Mouse (Mus musculus): Measurements from ENCODE around the gene Celf6. TPM values are rescaled to one million over a fixed set of nuclear protein-coding genes. Genes with fewer than 3 reads are reported as not detected.

Gene Celf6
- polyA plus RNA-seq, 1 experiment from 2014 or later: 0.34 TPM

GRCm38 (mm10) chr9:59584871-59585308 is 7.2 kb downstream of the Celf6 start:
- Histone ChIP-seq H3K4me2 (ENCODE audit: low read length) (peak overlapping the region; percentile 60), H3K9ac (ENCODE audit: low read length) (peak overlapping the region; percentile 51; the same call in 1 of the 2 replicates), H3K4me3 (ENCODE audit: control insufficient read depth in 1 of 2, insufficient read depth in 1 of 2, low read depth in 1 of 2, low read length in 2 of 2) (peak overlapping the region; percentile 11 to 24; a peak in 3 of 4 replicates), H3K27ac (replicated peaks in 1 of 2; ENCODE audit: control insufficient read depth in 1 of 2, insufficient read depth in 1 of 2, low read depth in 2 of 2, low read length in 2 of 2) (no peak overlapping the region), H3K36me3 (ENCODE audit: control insufficient read depth, insufficient read depth, low read length) (no peaks in the 10 kb centered on the region), H3K4me1 (ENCODE audit: control insufficient read depth in 2 of 2, insufficient read depth in 2 of 2, low read length in 2 of 2) (no peaks in the 10 kb centered on the region), H3K9me3 (ENCODE audit: control insufficient read depth, low read length) (no peaks in the 10 kb centered on the region), H3K27me3 (ENCODE audit: control insufficient read depth, insufficient read depth, low read length) (peaks cover 35% of the 10 kb centered on the region)
- WGBS: 4% methylated on average over 13 of the region's 13 CpGs
- no peak for ATAC-seq (ENCODE audit: insufficient number of reproducible peaks, insufficient read depth, low FRiP score, low read depth)

GRCm38 (mm10) chr9:59588252-59588651 is 10.5 kb downstream of the Celf6 start:
- WGBS: 55% methylated on average over 5 of the region's 5 CpGs

DNA sequence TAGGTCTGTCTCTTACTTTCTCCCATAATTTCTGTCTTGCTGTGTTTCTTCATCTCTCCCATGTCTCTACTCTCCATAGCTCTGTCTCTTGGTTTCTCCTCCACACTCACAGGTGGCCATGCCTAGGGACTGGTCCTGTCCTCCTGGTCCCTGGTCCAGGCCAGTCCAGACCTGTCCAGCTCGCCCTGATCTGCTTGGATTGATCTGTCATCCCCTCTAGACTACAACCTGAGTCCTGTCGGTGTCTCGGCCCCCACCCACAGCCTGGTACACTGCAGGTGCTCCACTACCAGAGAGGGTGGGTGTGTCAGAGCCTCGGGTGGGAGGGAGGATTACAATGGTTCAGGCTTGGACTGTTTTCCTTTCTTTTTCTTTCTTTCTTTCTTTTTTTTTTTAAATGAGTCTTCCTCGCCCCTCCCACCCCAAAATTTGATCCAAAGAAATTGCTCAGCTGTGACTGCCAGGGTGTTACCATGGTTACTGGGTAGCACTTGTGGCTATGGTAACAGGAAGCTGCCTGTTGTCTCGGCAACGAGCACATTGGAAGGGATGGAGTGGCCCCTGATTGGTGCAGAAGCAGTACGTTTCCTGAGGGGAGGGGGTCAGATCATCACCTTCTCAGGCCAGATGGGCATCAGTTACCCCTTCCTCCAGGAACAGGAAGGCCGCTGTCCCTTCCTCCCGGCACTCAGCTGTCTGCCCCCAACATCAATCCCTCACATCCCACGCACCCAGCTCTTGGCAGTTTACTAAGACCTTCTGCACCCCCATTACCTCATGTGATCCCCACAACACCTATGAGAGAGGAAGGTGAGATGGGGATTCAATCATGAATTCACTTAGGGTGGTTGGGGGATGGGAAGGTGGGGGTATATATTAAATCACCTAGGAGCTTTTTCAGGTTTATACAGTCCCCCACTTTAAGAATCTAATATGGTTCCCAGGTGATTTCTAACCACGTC is 11.3 kb downstream of the Celf6 start:
- Histone ChIP-seq H3K36me3 (ENCODE audit: control insufficient read depth, insufficient read depth, low read length) (no peaks in the 10 kb centered on the region), H3K9ac (ENCODE audit: low read length) (no peak overlapping the region), H3K4me2 (ENCODE audit: low read length) (no peak overlapping the region), H3K27ac (replicated peaks in 1 of 2; ENCODE audit: control insufficient read depth in 1 of 2, insufficient read depth in 1 of 2, low read depth in 2 of 2, low read length in 2 of 2) (no peak overlapping the region), H3K4me3 (ENCODE audit: control insufficient read depth in 1 of 2, insufficient read depth in 1 of 2, low read depth in 1 of 2, low read length in 2 of 2) (no peak overlapping the region), H3K4me1 (ENCODE audit: control insufficient read depth in 2 of 2, insufficient read depth in 2 of 2, low read length in 2 of 2) (no peaks in the 10 kb centered on the region), H3K9me3 (ENCODE audit: control insufficient read depth, low read length) (no peaks in the 10 kb centered on the region), H3K27me3 (ENCODE audit: control insufficient read depth, insufficient read depth, low read length) (peaks cover 26% of the 10 kb centered on the region)
- WGBS: 46% methylated on average over 12 of the region's 12 CpGs
- ATAC-seq (ENCODE audit: insufficient number of reproducible peaks, insufficient read depth, low FRiP score, low read depth): no peak

More at GRCm38 (mm10) chr9:59588252-59588651, 10.5 kb downstream of the Celf6 start:
- Histone ChIP-seq H3K4me3 (ENCODE audit: control insufficient read depth in 1 of 2, insufficient read depth in 1 of 2, low read depth in 1 of 2, low read length in 2 of 2) (no peak overlapping the region), H3K36me3 (ENCODE audit: control insufficient read depth, insufficient read depth, low read length) (no peaks in the 10 kb centered on the region), H3K27me3 (ENCODE audit: control insufficient read depth, insufficient read depth, low read length) (peaks cover 30% of the 10 kb centered on the region), H3K4me2 (ENCODE audit: low read length) (no peak overlapping the region), H3K9me3 (ENCODE audit: control insufficient read depth, low read length) (no peaks in the 10 kb centered on the region), H3K27ac (replicated peaks in 1 of 2; ENCODE audit: control insufficient read depth in 1 of 2, insufficient read depth in 1 of 2, low read depth in 2 of 2, low read length in 2 of 2) (no peak overlapping the region), H3K4me1 (ENCODE audit: control insufficient read depth in 2 of 2, insufficient read depth in 2 of 2, low read length in 2 of 2) (no peaks in the 10 kb centered on the region), H3K9ac (ENCODE audit: low read length) (no peak overlapping the region)
- ATAC-seq (ENCODE audit: insufficient number of reproducible peaks, insufficient read depth, low FRiP score, low read depth): no peak

DNA sequence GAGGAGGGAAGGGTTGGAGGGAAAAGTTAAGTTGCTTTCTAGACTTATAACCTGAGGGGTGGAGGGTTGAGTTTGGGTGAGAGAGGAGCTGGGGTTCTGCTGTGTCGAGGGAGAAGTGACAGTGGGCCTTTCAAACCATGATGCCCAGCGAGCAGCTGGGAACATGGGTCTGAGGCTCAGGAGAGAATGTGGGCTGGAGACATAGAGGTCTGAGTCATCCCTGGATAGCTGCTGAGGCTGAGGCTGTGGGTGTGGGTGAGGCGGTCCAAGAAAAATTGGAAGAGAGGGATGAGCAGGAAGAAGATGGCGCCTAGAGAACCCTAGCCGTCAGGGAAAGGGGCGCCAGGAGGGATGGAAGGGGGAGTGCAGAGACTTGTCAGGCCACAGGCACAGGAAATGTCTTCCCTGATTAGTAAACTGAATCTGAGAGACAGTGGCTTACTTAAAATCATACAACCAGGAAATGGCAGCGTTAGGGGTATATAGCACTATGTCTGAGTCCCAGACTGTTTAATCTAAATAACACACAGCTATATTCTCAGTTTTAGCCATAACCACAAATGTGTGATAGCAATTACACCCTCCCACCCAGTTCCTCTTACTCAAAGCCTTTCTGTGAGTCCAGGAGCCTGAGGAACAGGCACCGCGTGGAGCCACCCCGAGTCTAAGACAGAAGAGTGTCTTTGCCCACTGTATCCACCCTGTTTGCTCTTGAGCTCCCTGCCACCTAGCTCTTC is 12.2 kb downstream of the Celf6 start:
- no peak for ATAC-seq (ENCODE audit: insufficient number of reproducible peaks, insufficient read depth, low FRiP score, low read depth)

DNA sequence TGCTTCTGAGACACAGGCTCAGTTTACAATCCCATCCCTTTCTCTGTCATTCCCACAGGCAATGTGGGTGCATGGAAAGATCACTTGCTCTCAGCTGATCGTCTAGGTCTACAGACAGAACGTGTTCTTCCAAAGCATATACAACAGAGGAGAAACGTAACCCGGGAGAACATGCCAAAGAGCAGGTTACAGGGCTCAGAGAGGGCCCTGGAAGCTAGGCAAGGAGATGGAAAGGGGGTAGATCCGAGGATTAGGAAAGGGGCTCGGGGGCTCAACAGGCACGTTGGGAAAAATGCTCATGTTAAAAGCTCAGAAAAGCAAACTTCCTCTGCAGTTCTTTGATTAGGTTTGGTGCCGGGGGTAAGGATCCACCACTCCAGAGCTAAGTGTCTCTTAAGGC is 23.9 kb downstream of the Celf6 start:
- Histone ChIP-seq H3K4me3 (ENCODE audit: control insufficient read depth in 1 of 2, insufficient read depth in 1 of 2, low read depth in 1 of 2, low read length in 2 of 2) (no peak overlapping the region), H3K4me2 (ENCODE audit: low read length) (no peak overlapping the region), H3K4me1 (ENCODE audit: control insufficient read depth in 2 of 2, insufficient read depth in 2 of 2, low read length in 2 of 2) (no peaks in the 10 kb centered on the region), H3K27me3 (ENCODE audit: control insufficient read depth, insufficient read depth, low read length) (peaks cover 35% of the 10 kb centered on the region), H3K27ac (replicated peaks in 1 of 2; ENCODE audit: control insufficient read depth in 1 of 2, insufficient read depth in 1 of 2, low read depth in 2 of 2, low read length in 2 of 2) (no peak overlapping the region), H3K36me3 (ENCODE audit: control insufficient read depth, insufficient read depth, low read length) (no peaks in the 10 kb centered on the region), H3K9me3 (ENCODE audit: control insufficient read depth, low read length) (no peaks in the 10 kb centered on the region), H3K9ac (ENCODE audit: low read length) (no peak overlapping the region)
- WGBS: 69% methylated on average over 8 of the region's 8 CpGs
- no peak for ATAC-seq (ENCODE audit: insufficient number of reproducible peaks, insufficient read depth, low FRiP score, low read depth)

More for the DNA sequence above, 12.2 kb downstream of the Celf6 start:
- Histone ChIP-seq H3K4me3 (ENCODE audit: control insufficient read depth in 1 of 2, insufficient read depth in 1 of 2, low read depth in 1 of 2, low read length in 2 of 2) (no peak overlapping the region), H3K27me3 (ENCODE audit: control insufficient read depth, insufficient read depth, low read length) (peaks cover 26% of the 10 kb centered on the region), H3K4me1 (ENCODE audit: control insufficient read depth in 2 of 2, insufficient read depth in 2 of 2, low read length in 2 of 2) (no peaks in the 10 kb centered on the region), H3K9ac (ENCODE audit: low read length) (no peak overlapping the region), H3K9me3 (ENCODE audit: control insufficient read depth, low read length) (no peaks in the 10 kb centered on the region), H3K36me3 (ENCODE audit: control insufficient read depth, insufficient read depth, low read length) (no peaks in the 10 kb centered on the region), H3K4me2 (ENCODE audit: low read length) (no peak overlapping the region), H3K27ac (replicated peaks in 1 of 2; ENCODE audit: control insufficient read depth in 1 of 2, insufficient read depth in 1 of 2, low read depth in 2 of 2, low read length in 2 of 2) (no peak overlapping the region)
- 75% methylated on average over 10 of the region's 10 CpGs for WGBS

DNA sequence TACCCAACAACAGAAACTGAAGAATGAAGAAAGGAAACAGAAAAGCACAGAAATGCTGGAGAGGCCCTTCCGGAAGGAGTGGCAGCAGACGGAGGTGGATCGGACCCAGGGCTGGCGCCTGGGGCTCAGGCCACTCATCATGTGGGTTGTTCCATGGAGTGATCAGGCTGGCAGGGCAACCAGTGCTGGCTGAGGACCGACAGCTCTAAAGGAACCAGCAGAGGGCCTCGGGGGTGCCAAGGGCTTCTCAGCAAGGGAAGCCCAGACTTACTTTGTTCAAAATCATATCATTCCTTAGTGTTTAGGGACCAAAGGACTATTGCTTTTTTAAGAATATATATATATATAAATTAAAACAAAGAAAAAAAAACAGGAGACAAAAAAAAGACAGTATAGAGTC is 28.2 kb downstream of the Celf6 start:
- peaks cover 35% of the 10 kb centered on the region for H3K27me3 ChIP-seq (ENCODE audit: control insufficient read depth, insufficient read depth, low read length)
- no peak for ATAC-seq (ENCODE audit: insufficient number of reproducible peaks, insufficient read depth, low FRiP score, low read depth)
- H3K9me3 ChIP-seq (ENCODE audit: control insufficient read depth, low read length): no peaks in the 10 kb centered on the region
- H3K9ac ChIP-seq (ENCODE audit: low read length): no peak overlapping the region
- no peak overlapping the region for H3K4me3 ChIP-seq (ENCODE audit: control insufficient read depth in 1 of 2, insufficient read depth in 1 of 2, low read depth in 1 of 2, low read length in 2 of 2)
- H3K4me2 ChIP-seq (ENCODE audit: low read length): no peak overlapping the region
- H3K36me3 ChIP-seq (ENCODE audit: control insufficient read depth, insufficient read depth, low read length): no peaks in the 10 kb centered on the region
- WGBS: 50% methylated on average over 6 of the region's 6 CpGs
- H3K4me1 ChIP-seq (ENCODE audit: control insufficient read depth in 2 of 2, insufficient read depth in 2 of 2, low read length in 2 of 2): no peaks in the 10 kb centered on the region
- H3K27ac ChIP-seq (replicated peaks in 1 of 2; ENCODE audit: control insufficient read depth in 1 of 2, insufficient read depth in 1 of 2, low read depth in 2 of 2, low read length in 2 of 2): no peak overlapping the region

DNA sequence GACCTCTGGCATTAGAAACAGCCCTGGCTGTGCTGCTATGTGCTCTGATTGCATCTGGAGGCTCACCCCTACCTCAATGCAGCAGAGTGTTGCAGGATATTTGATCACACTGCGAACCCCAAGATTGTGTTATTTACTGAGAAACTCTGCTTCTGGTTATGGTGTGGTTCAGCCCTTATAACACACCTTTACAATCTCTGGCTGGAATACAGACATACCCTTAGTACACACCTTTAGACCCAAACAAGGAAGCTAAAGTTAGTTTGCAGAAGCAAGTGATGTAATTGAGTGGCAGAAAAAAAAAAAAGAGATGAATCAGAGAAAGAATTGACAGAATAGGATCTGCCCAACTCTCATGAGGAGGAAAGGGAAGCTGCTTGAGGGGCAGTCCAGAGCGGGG is 33.2 kb downstream of the Celf6 start:
- Histone ChIP-seq H3K4me3 (ENCODE audit: control insufficient read depth in 1 of 2, insufficient read depth in 1 of 2, low read depth in 1 of 2, low read length in 2 of 2) (no peak overlapping the region), H3K36me3 (ENCODE audit: control insufficient read depth, insufficient read depth, low read length) (no peaks in the 10 kb centered on the region), H3K4me1 (ENCODE audit: control insufficient read depth in 2 of 2, insufficient read depth in 2 of 2, low read length in 2 of 2) (no peaks in the 10 kb centered on the region), H3K27me3 (ENCODE audit: control insufficient read depth, insufficient read depth, low read length) (no peaks in the 10 kb centered on the region), H3K9ac (ENCODE audit: low read length) (no peak overlapping the region), H3K27ac (replicated peaks in 1 of 2; ENCODE audit: control insufficient read depth in 1 of 2, insufficient read depth in 1 of 2, low read depth in 2 of 2, low read length in 2 of 2) (no peak overlapping the region), H3K9me3 (ENCODE audit: control insufficient read depth, low read length) (no peaks in the 10 kb centered on the region), H3K4me2 (ENCODE audit: low read length) (no peak overlapping the region)
- ATAC-seq (ENCODE audit: insufficient number of reproducible peaks, insufficient read depth, low FRiP score, low read depth): no peak
- 74% methylated on average over 2 of the region's 2 CpGs for WGBS
